Mouse (Mus musculus) right cerebral cortex, postnatal 36 days (tissue): ENCODE measurements around the gene Map4k5.

ENCODE experiments used
- DNase-seq, 2 experiments: peaks; one replicate each; pipeline ENCODE4 v3.0.0; 2022; ENCODE audit warnings: low spot score in 2 of 2, mixed read lengths in 1 of 2

Gene Map4k5

DNA sequence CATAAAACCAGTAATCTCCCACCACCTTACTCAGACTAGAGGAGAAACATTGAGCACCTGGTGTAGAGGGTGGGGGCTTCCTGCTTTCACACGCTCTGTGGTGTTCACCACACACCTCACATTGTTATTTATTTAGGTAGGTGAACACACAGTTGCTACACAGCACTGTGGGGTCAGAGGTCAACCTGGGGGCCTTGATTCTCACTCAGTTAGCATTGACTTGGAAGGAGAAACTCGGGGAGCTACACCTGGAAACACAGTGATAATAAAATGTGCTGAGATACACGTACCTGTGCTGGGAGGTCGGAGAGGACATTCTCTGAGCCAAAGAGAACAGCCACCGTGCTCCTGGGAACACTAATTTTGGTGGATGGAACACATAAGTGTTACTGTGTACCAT lies 104.6 kb downstream of the Map4k5 start:
- DNase-seq, result no peak

DNA sequence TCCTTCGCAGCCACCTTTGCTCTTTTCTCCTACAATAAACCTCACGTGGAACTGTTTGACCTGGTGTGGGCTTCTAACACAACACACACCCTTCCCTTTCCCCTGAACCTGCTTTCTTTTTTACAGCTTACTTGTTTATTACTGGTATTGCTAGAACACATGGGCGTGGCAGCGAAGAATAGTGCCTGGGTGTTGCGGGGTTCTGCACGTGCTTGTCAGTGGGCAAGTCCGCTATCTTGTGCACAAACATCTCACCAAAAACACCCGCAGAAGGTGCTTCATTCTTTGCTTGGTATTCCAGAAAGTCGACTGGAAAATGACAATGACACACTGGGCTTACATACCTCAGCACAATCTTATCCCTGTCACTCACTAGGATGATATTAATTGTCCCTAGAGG lies 107.5 kb downstream of the Map4k5 start:
- DNase-seq, result no peak

DNA sequence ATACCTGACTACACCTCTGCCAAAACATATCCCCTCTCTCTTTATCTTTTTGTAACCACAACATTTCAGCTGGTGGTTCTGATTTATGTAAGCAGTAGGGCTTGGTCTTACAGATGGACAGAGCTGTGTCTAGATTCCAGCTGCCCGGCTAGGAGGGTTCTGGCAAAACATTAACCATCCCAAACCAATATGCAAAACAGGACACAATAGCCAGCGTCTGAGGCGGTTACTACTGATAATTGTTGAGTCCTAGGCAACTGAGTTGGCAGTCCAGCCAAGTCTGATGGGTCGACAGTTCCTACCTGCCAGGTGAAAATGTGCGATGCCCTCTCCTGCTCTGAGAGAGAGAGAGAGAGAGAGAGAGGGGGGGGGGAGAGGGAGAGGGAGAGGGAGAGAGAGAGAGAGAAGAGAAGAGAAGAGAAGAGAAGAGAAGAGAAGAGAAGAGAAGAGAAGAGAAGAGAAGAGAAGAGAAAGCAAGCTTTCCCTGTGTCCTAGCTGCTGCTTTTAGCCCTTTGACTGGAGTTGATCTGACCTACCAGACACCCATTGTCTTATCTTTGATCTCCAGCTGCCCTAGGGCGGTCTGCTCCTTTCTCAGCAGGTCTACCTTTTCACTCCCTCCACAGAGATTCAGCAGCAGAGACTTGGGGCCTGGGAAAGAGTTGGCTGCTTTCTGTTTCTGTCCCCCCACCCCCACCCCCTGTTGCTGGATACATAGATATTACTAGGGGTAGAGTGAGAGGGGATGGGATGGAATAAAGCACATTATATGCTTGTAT lies 109.6 kb downstream of the Map4k5 start:
- DNase-seq, result no peak

DNA sequence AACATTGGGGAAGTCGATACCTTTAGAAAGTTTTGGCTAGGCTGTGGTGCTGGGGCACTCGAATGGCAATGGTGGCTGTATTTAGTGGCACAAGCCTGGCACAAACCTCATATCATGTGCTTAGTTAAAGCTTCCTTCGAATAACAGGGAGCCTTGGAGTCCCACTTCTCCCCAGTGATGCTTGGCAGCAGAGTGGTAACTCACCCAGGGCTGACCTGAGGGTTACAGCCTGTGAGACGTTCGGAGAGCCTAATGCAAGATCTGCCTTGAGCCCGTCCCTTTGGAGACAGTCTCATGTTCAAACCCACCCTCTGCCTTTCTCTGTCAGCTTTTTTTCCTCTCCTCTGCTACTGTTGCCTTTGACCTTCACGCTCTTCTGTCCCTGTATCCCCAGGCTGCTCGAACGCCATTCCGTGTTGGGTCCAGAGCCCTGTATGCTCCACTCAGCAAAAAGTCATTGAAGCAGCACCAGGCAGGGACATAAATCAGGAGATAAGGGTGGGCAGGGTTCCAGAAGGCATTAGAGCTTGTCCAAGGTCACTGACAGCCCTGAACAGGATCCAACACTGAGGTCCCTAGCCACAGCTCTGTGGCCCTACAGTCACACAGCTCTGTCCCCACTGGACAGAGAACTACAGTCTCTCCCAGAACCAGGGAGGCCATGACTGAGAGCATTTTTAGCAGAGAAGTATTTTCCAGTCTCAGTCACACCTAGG lies 110.9 kb downstream of the Map4k5 start:
- no peak for DNase-seq

DNA sequence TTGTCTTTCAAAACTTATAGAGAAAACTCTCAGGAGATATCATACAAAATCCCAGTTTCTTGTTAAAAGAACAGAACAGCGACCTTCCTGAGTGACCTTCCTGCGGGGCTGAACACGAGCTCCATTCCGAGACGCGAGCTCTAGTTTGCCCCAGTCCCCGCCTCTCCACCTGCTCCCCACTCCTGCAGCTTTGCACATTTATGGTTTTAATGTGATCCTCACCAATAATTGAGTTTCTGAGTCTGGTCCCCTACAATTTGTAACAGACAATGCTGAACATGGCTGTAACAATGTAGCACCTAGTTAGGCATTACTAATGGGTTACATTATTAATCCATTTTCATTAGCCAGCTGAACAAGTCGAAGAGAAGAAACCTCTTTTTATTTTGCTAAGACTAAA lies 111.5 kb downstream of the Map4k5 start:
- DNase-seq, result no peak

DNA sequence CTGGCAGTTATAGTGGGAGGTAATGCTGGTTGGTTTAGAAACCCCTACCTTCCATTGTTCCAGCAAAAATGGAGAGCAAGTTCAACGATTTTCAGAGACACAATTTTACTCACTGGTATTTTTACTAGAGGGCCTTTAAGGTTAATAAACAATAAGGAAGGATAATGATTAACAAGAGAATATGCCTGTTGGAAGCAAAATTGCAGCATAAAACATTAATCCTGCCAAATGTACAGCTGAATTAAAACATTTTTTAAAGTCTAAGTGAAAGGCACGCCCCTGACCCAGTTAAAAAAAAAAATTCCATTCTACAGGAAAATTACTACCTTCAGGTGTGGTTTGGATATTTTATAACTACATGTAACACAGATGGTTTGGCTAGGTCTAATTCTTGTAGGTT lies 115.0 kb downstream of the Map4k5 start:
- no peak for DNase-seq

DNA sequence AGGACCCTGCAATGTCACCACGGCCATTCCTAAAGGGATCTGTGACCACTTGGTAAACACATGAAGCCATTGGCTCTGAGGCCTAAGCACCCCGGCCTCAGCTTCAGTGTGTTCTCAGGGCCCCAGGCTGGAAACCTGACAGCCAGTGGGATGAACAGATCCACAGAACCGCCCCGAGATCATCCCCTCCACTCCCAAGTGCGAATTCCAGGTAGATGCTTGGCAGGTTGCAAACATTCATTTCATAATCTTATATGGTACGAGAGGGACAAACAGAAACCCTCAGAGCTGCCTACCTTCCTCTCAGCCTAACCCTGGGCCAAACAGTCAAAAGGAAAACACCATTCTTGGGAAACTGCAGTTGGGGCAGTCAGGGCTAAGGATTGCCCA lies 115.7 kb downstream of the Map4k5 start:
- no peak for DNase-seq

DNA sequence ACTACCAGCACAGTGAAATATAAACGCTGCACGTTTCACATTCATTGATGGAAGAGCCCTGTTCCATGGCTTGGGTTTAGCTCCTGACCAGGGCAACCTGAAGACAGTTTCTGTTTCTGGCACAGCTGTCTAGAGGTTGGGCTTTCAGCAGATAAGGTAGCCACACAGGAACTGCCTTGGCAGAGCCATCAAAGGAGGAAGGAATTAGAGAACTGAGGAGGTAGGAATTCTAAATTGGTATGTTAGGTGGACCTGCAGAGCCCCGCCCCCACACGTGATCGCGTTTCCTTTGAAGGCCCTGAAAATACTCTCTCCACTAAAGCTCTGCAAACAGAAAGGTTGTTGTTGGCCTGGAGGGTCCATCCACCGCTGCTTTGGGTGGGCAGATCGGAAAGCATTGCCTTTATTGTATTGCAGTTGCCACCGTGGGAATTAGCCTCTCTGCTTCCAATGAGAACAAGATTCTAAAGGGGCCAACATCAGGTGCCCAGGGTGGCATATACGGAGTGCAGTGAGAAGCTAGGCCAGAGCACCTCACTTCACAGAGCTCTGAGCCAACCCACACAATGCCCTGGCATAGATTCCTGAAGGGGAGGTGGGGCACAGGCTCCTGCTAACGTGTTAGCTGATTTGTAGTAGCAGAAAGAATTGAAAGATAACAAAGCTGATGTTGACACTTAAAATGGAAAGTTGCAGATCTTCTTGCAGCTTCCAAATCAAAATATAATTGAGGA lies 116.2 kb downstream of the Map4k5 start:
- no peak for DNase-seq

DNA sequence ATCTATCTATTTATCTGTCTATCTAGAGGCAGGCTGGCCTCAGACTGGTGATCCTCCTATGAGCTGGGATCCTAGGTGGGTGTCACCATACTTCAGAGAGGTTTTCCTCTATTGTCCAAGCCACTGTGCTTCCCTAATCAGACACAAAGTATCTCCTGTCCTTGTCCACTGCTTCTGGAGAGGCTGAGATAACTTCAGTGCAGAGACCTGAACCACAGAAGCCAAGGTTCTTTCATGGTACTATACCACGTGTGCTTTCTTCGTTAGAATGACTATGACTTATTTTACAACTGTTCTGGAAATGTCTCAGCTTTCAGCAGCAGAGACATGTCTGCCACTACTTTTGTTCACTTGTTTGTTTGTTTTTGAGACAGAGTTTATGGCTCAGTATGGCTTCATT lies 124.2 kb downstream of the Map4k5 start:
- no peak for DNase-seq

DNA sequence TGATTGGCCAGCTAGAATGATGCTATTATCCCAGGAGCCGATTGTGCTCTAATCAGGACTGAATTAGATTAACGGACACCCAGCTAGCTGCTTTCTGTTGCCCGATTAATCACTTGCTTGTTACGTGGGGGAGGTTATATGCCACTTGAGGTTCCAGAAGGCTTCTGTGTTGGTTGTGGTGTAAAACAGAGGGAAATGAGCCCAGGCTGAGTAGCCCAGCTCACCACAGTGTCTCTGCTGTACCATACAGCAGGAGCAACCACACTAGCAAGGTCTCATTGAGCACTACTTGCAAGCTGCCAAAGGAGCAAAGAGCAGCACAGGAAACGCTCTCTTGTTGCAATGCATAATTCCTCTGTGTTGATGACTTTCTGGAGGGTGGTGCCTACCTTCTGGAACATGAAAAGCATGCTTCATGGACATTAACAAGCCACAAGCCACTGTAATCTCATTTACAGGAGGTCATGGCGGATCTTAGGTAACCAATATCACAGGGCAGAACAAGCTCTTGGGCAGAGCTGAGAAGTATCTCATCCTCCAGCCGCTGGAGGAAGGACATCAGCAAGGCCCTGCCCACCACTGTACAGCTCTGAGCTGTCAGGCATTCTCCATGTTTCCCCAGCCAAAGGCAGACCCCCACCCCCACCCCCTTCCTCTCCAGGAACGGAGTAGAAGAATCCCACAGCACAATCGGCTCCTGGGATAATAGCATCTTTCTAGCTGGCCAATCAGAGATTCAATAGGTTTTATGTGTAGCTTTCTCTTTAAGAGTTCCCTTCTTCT lies 125.3 kb downstream of the Map4k5 start:
- DNase-seq, result no peak

DNA sequence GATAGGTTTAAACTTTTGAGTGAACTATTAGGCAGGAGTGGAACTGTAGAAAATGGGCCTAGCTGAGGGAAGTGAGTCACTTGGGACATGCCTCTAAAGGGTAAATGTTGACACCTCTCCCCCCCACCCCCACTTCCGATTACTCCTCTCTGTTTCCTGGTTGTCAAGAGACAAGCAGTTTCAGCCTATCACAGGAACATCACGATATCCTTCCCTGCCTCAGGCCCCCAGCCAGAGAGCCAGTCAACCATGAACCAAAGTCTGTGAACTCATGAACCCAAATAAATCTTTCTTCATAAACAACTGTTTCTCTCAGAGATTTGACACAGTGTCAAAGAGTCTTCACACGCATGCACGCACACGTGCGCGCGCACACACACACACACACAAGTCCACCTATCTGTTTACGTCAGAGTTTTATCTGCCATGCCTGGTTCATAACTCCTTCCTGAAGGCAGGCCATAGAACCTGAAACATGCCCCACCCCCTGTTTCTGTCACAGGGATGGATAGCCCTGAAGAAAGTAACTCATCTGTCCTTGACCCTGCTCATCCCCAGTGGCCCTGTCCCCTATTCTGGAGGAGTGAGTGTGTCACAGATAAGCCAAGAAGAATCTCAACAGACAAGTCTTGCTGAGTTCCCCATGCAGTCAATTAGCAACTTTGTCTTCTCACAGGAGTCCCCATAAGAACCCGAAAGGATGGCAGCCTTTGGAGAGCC lies 126.7 kb downstream of the Map4k5 start:
- no peak for DNase-seq

DNA sequence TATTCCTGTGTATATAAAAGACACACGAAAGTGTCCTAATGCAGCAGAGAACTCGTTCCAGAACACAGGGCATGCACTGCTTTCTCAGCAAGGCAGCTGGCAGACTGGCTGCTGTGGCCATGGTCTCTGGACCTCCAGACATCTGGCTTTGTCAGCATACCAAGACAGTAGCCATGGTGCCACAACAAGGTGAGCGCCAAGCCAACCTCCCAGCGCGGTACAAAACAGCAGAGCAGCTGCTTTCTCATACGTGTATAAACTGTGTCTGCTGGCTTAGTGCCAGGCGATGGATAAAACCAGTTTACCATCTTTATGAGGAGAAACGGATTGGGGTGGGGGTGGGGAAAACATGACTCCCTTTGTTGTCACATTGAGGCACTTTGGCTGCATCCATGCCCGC lies 127.5 kb downstream of the Map4k5 start:
- DNase-seq, result no peak

DNA sequence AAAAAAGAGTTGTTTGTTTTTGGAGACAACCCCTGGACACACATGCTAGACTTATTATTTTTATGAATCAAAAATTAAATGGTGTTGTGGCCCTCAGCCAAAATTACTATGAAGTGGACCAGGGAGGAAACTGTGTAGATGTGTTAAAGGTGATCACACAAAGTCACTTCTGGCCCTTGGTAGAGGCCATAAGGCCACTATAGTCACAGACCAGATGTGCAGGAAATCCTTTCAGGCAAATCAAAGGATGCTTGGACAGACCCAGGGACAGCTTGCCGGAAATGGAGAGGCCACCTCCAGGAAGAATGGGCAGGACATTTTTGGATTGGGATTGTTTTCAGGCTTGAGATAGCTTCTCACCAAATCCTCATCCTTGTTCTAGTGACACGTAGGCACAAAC lies 131.4 kb downstream of the Map4k5 start:
- DNase-seq, result no peak

DNA sequence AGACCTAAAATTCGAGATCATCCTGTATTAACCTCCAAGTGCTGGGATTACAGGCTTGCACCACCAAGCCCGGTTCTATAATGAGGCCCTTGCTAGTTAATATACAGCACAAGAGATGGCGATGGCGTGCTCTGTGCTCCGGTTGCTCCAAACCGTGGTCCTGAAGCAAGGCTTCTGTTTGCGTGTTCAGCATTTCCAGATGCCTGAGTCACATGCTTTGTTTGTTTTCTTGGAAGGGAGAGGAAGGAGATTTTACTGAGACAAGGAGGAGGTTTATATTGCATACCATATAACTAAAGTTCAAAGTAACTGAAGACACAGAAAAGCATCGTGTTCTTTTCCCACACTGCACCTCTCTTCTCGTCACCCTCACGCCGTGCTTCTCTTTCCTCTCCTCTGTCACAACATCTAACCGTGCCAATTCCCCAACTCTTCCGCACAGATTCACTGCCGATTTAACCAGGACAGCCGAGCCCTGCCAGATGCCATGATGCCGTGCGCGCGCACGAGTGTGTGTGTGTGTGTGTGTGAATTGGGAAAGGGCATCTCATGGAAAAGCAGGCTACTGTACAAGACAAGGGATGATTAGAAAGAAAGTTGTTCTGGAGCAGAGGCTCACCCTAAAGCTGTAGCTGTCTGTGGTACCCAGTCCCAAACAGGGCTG lies 132.1 kb downstream of the Map4k5 start:
- DNase-seq, result no peak

DNA sequence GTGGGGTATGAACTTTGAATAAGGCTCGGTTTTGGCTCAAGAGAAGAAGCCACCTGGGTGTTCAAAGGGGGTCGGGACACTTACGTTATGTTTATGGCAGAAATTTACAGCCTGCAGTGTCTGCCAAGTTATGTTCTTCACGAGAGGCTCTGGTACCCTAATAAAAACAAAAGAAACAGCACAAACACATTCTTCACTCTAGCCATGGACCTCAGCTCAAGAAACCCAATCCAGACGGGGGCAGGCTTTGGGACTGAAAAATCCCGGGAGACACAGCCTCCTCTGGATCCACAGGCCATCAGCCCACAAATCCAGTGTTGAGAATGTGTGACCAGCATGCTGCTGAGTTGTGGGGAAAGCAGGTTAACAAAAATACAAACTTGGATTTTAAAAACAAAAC lies 133.0 kb downstream of the Map4k5 start:
- no peak for DNase-seq

DNA sequence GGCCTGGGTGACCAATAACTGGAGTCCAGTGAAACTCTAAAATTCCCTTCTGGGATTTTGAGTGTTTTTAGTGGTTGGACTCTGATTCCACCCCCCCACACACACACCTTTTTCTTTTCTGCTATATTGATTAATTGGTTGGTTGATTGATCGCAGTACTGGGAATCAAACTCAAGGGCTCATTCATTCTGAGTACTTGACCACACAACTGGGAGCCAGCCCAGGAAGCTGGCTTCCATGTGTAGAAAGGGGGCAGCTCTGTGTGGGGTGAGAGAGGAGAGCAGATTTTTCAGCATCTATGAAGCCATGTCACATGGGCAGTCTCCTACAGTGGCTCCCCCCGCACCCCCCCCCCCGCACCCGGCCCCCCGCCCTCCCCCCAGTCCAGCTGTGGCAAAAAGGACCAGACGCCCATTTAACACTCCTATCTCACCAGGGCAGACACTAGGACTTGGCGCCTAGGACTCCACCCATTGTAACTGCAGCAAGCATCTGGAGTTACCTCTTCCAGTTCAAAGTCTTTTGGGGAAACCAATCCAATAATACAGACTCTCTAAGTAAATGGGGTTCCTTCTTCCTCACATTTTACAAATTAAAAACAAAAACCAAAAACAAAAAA lies 133.6 kb downstream of the Map4k5 start:
- no peak for DNase-seq

DNA sequence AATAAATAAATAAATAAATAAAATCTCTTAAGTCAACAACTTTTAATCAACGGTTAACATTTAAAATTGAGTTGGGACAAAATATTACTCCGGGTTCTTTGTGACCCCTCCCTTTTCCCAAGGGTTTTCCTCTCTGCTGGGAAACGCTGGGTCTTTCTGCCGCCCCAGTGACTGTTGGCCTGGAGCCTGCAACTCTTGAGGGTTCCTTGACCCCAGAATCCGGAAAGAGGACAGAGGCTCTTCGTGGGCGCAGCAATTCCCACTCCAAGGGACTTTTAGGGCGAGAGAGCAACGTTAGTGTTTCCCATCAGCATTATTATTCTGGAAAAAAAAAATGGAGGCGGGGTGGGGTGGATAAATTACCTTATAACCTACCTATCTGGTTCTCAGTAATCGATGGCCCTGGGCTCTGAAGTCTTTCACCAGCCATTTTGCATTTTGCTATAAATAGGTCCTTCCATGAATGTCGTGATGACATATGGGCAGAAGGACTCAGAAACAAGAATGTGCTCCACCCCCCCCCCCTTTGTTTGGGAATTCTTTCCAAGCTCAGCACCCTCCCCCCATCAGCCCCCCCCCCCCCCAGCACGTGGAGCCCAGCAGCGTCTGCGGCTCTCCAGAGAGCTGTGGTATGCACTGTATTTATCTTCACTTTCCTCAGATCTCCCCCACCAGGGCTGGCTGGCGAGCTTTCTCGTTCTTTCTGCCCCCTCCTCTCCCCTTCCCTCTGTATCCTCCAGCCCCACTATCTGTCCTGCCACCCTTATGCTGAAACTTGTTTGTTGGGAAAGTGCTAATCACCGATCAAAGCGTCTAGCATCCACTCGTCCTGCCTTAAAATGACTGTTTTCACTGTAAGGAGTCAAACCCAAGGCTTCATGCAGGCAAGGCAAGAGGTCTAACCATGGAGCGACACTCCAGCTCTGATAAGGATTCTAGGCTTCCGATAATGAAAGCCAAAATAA lies 134.5 kb downstream of the Map4k5 start:
- no peak for DNase-seq

DNA sequence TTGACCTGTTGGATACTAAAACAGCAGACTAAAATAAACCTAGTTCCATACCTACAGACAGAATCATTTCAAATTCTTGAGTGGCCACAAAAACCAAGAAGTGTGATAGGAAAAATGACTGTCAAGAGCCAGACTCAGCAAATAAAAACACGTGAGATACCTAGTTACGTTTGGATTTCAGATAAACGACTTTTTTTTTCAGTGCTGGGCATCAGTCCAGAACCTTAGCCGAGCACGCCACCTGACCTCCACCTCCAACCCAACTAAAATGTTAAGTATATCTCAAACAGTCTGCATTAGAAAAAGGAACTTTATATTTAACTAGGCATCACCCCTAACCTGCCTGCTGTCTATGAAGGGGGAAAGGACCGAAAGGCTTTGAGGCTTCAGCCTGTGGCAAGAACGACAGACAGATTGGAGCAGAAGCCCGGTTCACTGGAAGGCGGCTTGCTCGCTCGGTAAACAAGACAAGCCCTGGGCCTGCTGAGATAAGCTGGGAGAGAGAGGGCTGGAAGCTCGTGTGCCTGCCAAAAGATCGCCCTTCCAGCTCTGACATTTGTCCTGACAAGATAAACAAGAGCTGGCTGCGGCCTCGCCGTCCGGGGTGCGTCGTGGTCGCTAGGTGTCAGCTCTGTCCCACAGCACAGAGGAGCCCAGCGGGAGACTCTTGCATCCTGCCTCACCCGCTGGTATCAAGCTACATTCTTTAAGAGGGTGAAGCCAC lies 135.4 kb downstream of the Map4k5 start:
- DNase-seq, result peak; percentile 20 to 40
